Mouse (Mus musculus): Measurements from ENCODE around the gene Klk1b11. TPM values are rescaled to one million over a fixed set of nuclear protein-coding genes. Genes with fewer than 3 reads are reported as not detected.

Gene Klk1b11
- not detected for polyA plus RNA-seq (2017; shearing (Covaris generic))

GRCm38 (mm10) chr7:43995577-43995976, at the start of gene Klk1b11:
Gene Klk1b11 (plus strand): TSS chr7:43995877.

GRCm38 (mm10) chr7:43950364-43950763, 45.3 kb upstream of the Klk1b11 start, which contains the start of gene Klk1b8:
Gene Klk1b8 (plus strand): TSS chr7:43950664.

GRCm38 (mm10) chr7:43966451-43966850, 29.2 kb upstream of the Klk1b11 start, which contains the start of gene Klk1b1:
Gene Klk1b1 (plus strand): TSS chr7:43966751.

GRCm38 (mm10) chr7:43975761-43976160, 19.9 kb upstream of the Klk1b11 start, which contains the start of gene Klk1b9:
Gene Klk1b9 (plus strand): TSS chr7:43976061.

GRCm38 (mm10) chr7:44011868-44012267, 16.2 kb downstream of the Klk1b11 start, which contains the start of gene Klk1b26:
Gene Klk1b26 (plus strand): TSS chr7:44012168.

Other genes starting within 250 kb of the Klk1b11 start
- not detected for gene Klk12, start 227.0 kb upstream of the Klk1b11 start, polyA plus RNA-seq (2017; shearing (Covaris generic))
- not detected for gene Klk11, start 221.3 kb upstream of the Klk1b11 start, polyA plus RNA-seq (2017; shearing (Covaris generic))
- not detected for gene Klk10, start 214.8 kb upstream of the Klk1b11 start, polyA plus RNA-seq (2017; shearing (Covaris generic))
- gene Klk9, start 204.0 kb upstream of the Klk1b11 start, polyA plus RNA-seq (2017; shearing (Covaris generic)): not detected
- 48.5 TPM for gene Klk8, start 198.3 kb upstream of the Klk1b11 start, polyA plus RNA-seq (2017; shearing (Covaris generic))
- gene Klk7, start 184.6 kb upstream of the Klk1b11 start, polyA plus RNA-seq (2017; shearing (Covaris generic)): not detected
- gene Klk6, start 171.4 kb upstream of the Klk1b11 start, polyA plus RNA-seq (2017; shearing (Covaris generic)): not detected
- gene Klk5, start 153.9 kb upstream of the Klk1b11 start, polyA plus RNA-seq (2017; shearing (Covaris generic)): not detected
- gene Klk4, start 114.7 kb upstream of the Klk1b11 start, polyA plus RNA-seq (2017; shearing (Covaris generic)): not detected
- gene Klk15, start 62.1 kb upstream of the Klk1b11 start, polyA plus RNA-seq (2017; shearing (Covaris generic)): not detected
- not detected for gene Klk1b8, start 45.2 kb upstream of the Klk1b11 start, polyA plus RNA-seq (2017; shearing (Covaris generic))
- gene Klk1b1, start 29.1 kb upstream of the Klk1b11 start, polyA plus RNA-seq (2017; shearing (Covaris generic)): not detected
- gene Klk1b9, start 19.8 kb upstream of the Klk1b11 start, polyA plus RNA-seq (2017; shearing (Covaris generic)): not detected
- not detected for gene Klk1b26, start 16.3 kb downstream of the Klk1b11 start, polyA plus RNA-seq (2017; shearing (Covaris generic))
- not detected for gene Klk1b27, start 56.4 kb downstream of the Klk1b11 start, polyA plus RNA-seq (2017; shearing (Covaris generic))
- not detected for gene Klk1b21, start 106.5 kb downstream of the Klk1b11 start, polyA plus RNA-seq (2017; shearing (Covaris generic))
- gene Klk1b22, start 116.8 kb downstream of the Klk1b11 start, polyA plus RNA-seq (2017; shearing (Covaris generic)): not detected
- not detected for gene Klk1b16, start 140.9 kb downstream of the Klk1b11 start, polyA plus RNA-seq (2017; shearing (Covaris generic))
- not detected for gene Klk1b24, start 192.4 kb downstream of the Klk1b11 start, polyA plus RNA-seq (2017; shearing (Covaris generic))
- gene Klk1b3, start 202.3 kb downstream of the Klk1b11 start, polyA plus RNA-seq (2017; shearing (Covaris generic)): not detected
- not detected for gene Klk1b4, start 211.6 kb downstream of the Klk1b11 start, polyA plus RNA-seq (2017; shearing (Covaris generic))
- not detected for gene Klk1b5, start 220.1 kb downstream of the Klk1b11 start, polyA plus RNA-seq (2017; shearing (Covaris generic))
- gene Klk1, start 229.5 kb downstream of the Klk1b11 start, polyA plus RNA-seq (2017; shearing (Covaris generic)): not detected
- gene Gm36864, start 240.3 kb downstream of the Klk1b11 start, polyA plus RNA-seq (2017; shearing (Covaris generic)): not detected

All from effector memory CD4-positive, alpha-beta T cell, adult 5 months (primary cell).